Comparison of ENCODE assay signal across 10 mouse cellular contexts in genomic region chr2:97232966-97233365, GRCm38 (mm10).
A peak's percentile ranks its signal among the peaks of the same experiment; 100 is the strongest.
DNase-seq lines count a peak whose midpoint lies in the region.
"Had no signal": no experiment of that assay in that cellular context is flagged by ENCODE, and none has a peak within 500 bp of the region (broad histone marks: within the 10 kb centered on the region; RNA-seq: fewer than 3 reads in every experiment).

No protein-coding gene starts in this region.

- DNase-seq in gastrocnemius, adult 18-20 months (ENCODE audit: low spot score) = peak; percentile 39
- DNase-seq in gastrocnemius, postnatal 10 days = no peak
- DNase-seq in brain, adult 2 months (ENCODE audit: low read depth, low spot score) = peak; percentile 97
- peak; percentile 73 to 88 for DNase-seq in cerebellum, postnatal 14 days
- peak; percentile 38 for DNase-seq in layer of hippocampus, adult 9-11 months
- DNase-seq in urinary bladder, postnatal 14 days (ENCODE audit: low spot score) = no peak
- DNase-seq in spleen, adult 12 weeks (ENCODE audit: low spot score) = no peak
- no peak for DNase-seq in kidney, postnatal 36 days
- DNase-seq: kidney, postnatal 14 days; thymus, postnatal 36 days had no signal

Comparison
In these comparisons a context has a peak if more than half of its experiments do, and no peak if none do; other contexts are left out.
1. DNase-seq: peak in gastrocnemius, adult 18-20 months (single experiment), brain, adult 2 months (single experiment), cerebellum, postnatal 14 days (2 of 2) and layer of hippocampus, adult 9-11 months (single experiment); none in gastrocnemius, postnatal 10 days (single experiment), urinary bladder, postnatal 14 days (single experiment), spleen, adult 12 weeks (single experiment) and kidney, postnatal 36 days (0 of 2).